Mouse (Mus musculus): ENCODE results near the gene Rnf43.

Rnf43 gene

DNA sequence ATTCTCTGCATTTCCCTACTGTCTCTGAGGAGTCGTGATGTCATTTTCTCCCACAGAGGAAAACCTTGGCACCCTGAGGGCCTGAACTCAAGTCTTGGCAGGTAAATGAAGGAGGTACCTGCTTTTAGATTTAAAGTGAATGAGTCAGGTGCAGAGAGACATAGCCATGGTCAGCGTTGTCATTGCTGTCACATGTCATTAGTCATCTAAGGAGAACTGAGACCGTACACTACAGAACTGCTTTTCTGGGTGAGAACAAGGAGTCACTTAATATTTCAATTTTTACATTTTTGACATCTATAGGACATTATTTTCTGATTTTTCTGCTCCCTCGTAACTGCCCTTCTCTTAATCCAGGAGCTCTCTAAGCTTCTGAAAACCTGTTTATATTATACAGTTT, 16.0 kb downstream of the Rnf43 start:
- DNase-seq, result no peak

DNA sequence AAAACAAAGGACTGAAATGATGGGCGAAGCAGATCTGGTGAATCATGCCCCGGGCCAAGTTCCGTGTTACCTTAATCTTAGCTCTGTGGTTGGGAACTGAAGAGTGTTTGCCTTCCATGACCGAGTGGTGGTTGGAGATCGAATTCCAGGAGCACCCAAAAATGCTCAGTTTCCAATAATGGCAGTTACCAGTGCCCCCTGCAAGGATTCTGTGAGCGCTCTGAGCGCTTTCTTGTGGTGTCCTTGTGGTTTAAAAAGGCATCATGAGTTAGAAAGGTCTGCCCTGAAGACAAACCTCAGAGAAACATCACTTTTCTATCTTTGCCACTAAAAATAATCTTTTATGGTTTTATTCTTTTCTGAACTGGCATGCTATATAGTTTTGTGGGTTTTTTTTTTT, 16.5 kb downstream of the Rnf43 start:
- no peak for DNase-seq

DNA sequence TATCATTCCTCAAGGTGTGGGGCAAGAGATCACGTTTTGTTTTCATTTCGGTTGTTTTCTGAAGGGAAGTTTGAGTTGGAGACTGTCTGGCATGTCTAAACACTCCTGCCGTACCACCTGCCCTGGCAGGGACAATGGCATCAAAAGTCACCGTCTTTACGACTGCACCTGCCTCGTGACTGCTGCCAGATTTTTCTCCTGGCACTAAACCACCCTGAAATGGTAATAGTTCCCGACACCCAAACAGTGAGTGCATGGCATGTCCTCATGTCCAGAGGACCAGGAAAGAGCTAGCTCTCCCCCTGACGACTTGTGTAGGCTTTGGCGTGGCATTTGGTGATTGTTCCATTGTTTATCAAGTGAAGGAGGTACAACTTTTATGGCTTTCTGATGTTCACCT, 18.3 kb downstream of the Rnf43 start:
- DNase-seq, result no peak

DNA sequence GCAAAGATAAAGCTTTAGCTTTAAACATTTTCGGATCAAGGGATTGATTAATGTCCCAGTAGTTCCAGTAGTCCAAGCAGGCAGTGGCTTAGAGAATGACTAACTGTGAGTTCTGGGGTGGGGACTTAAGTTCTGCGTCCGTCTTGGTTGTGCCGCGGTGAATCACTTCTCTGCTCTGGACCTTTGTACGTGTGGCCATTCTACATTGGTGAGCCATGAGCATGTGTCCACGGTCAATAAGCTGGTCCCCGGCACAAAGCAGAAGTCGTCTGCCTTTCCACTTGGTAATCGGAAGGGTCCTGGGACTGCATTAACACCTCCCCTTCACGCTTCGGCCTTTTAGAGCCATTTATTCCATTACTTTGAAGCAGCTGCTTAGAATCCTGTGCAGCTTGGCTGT, 19.6 kb downstream of the Rnf43 start:
- no peak for DNase-seq

DNA sequence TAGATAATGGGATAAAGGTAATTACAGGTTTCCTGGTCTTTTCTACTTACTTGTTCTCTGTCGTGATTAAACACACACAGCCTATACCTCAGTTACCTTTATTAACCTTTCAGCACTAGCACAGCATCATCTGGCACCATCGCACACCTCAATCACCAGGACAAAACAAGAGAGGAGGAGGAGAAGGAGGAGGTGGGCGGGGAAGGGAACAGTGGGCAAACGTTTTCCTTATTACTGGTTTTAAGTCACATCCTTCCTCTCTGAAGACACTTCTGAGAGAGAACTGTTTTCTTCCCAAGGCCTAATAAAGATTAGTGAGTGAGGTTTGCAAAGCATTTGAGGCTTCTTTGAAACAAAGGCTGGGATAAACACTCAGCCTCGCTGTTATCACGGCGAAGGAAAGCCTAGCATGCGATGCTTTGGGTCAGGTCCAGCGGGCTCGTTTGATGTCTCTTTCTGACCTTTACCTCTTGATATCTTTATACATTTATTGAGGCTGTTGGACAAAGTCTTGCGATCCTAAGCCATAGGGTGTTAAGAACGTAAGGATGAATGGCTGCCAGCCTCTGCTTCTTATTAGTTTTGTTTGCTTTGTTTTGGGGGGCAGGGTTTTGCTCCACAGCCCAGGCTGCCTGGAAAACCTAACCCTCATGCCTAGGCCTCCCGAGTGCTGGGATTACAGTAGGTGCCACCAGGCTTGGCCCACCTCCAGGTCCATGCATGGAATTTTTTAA, 20.5 kb downstream of the Rnf43 start:
- no peak for DNase-seq

DNA sequence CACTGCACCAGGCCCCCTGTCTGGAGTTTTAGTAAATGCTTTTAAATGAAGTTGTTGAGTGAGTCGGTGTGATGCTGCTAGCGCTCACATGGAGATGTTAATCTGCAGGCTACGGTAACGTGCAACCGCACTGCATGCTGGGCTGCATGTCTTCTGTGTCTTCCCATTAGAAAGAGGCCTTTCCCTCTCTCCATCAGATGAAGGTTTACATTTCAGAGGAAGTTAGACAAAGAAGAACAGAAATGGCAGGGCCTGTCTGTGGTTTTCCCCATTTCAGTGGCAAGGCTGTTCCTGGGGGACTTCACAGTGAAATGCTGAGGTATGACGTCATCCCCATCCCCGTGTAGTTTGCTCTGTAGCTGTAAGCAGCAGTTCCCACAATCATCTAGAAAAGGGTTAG, 23.9 kb downstream of the Rnf43 start:
- DNase-seq, result no peak

DNA sequence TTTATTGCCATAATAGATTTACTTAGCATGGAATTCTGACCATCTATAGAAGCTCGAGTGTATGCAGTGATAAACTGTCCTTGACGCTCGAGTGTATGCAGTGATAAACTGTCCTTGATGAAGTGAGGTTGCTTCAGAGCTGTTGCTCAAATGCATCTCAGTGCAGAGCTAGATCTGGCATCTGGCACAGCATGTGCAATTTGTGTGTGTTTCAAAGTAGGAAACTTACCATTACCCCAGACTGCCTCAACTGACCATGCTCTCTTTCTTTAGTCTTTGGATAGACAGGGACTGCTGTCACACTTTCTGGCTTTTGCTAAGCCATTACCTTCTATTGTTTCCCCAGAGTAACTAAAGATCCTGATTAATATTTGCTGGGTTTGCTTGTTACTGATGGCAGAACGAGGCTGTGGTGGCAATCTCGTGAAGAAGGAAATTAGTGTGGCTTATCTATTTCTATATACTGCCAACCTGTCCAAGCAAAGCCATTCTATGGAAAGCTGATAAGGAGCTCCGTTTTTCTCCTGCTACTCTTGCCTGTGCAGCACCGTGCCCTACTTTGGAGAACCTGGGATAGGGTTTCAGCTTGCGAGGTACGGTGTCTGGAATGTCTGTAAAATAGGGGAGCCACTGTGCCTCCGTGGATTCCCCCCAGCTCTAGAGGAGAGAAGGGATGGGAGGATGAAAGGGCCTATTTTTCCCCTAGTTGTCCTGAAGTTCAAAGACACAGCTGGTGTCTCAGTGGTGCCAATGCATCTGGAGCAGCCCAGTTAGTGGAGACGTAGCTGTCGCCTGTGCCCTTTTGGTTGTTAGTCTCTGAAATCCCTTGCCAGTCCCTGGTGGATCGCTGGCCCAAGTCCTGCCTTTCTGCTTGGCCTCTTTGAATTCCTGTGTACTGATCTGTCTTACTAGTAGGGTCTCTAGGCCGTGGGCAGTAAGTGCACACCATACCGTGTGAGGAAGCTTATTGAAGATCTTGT, 25.0 kb downstream of the Rnf43 start:
- DNase-seq, result peak; percentile 47

DNA sequence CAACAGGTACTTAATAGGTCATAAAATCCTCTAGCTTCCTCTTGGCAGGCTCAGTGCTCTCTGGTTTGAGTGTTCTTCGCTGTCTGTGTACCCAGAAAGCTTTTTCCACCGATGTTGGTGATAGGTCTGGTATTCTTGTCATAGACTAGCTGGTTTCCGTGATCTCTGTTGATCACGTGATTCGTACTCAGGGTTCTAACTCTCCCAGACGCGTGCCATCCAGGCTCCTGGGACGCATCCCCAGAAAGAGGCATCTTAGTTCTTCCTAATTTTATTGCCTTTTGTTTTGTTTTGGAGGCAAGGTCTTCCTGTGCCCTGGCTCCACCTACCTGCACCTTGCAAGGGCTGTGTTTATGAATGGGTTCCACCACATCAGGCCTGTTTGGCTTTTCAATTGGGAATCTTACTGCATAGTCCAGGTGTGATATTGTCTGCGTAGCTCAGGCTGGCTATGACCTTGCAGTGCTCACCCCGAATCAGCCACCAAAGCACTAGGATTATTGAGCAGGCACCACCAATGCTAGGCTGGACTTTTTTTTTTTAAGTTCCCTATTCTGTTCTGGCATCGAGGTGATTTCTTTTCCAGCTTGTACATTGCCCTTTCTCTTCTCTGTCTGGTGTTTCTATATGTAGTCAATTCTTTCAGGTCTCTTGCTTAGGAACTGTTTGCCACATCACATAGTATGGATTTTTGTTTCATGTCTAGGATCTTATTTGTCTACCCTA, 26.1 kb downstream of the Rnf43 start:
- no peak for DNase-seq

DNA sequence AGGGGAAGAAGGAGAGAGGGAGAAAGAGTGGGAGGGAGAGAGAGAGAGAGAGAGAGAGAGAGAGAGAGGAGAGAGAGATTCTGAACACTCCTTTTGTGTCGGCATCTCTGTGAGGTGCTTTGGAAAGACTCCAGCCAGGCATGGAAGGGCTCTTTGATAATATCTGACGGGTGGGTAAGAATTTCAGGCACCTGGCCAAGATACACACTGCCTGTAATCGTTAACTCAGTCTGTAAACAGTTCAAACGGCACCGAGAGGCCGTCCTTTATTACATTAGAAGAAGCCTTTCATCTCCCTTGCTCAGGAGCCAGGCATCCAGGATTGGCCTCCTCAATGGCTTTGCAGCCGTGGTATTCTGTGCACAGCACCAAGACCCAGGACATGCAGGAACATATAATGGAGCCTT, 26.9 kb downstream of the Rnf43 start:
- peak; percentile 23 for DNase-seq

DNA sequence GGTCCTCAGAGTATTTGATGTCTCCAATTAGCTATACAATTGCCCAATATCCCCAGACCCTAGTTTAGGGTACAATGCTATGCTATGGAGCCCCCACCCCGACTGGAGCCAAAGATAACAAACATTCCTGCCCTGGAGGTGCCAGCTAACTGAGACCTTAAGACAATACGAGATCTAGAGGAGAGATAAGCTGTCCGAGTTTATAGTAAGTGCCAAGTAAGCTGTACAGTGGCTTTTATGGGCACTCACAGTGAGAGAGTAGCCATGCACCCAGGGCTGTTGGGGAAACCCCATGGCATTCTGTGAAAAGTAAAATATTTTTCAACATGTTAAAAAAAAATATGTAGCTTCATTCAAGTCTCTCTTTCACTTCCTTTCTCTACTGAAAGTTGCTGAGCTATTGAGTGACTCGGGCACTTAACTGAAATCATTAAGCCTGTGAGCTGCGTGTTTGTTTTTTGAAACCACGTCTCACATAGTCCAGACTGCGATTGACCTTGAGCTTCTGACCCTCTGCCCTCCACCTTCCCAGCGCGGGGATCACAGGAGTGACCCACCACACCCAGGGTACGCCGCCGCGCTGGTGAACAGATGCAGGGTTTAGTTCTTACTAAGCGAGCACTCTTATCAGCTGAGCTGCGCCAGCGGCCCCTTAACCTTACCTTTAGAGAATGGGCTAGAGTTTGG, 27.7 kb downstream of the Rnf43 start:
- no peak for DNase-seq

DNA sequence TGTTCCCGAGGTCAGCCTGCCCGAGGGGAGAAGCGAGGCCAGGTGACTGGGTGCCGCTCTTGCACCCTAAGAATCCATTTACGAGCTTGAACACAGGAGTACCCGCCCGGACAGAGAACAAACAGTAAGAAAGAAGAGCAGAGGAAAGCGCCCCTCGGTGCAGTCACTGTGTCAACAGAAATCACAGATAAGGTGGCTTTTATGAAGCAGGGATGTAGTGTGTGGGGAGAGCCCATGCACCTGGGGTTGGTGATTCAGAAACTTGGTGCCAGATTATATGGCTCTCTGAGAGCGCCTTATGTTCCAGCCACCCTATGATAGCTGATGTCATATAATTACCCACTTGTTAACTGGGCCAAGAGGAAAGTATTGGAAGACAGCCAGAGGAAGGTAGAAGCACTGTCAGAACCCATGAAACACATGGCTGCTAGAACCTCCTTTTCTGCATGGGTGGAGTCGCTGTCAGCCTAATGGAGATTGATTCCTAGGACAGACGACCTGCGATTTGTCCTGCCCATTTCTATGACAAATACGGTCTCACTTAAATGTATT, 34.7 kb downstream of the Rnf43 start:
- no peak for DNase-seq

DNA sequence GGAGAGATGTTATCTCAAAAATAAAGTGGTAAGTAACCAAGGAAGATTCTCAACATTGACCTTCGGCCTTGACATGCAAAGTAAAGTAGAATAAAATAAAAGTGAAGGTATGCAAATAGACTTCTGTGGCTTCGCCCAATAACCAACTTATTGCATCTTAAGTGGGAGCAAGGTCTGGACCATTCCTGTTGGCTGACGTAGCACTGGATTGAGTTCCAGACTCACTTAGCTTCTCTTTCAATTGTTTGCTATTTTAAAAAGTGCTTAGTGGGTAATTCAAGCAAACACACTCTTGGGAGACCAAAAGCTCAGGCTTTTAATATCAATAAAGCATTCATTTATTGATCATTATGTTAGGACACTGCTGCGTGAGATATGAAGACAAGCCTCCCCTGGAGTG, 35.6 kb downstream of the Rnf43 start:
- DNase-seq, result no peak

DNA sequence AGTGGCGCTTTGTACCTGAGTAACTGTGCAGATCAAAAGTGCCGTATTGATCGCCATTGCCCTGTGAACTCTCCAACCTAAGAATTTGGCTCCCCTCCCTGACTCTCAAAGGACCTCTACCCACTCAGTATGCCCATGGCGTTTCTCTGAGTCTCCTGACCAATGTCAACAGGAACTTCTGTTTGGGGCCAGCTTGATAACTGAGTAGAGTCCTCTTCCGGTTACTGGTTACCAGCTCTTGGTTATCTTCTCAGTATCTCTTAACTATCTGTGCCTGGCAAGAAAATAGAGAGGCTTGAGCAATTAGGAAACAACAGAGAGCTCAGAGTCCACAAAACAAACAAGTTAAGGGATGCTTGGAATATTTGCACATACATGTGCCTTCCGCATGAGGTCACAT, 38.6 kb downstream of the Rnf43 start:
- no peak for DNase-seq

DNA sequence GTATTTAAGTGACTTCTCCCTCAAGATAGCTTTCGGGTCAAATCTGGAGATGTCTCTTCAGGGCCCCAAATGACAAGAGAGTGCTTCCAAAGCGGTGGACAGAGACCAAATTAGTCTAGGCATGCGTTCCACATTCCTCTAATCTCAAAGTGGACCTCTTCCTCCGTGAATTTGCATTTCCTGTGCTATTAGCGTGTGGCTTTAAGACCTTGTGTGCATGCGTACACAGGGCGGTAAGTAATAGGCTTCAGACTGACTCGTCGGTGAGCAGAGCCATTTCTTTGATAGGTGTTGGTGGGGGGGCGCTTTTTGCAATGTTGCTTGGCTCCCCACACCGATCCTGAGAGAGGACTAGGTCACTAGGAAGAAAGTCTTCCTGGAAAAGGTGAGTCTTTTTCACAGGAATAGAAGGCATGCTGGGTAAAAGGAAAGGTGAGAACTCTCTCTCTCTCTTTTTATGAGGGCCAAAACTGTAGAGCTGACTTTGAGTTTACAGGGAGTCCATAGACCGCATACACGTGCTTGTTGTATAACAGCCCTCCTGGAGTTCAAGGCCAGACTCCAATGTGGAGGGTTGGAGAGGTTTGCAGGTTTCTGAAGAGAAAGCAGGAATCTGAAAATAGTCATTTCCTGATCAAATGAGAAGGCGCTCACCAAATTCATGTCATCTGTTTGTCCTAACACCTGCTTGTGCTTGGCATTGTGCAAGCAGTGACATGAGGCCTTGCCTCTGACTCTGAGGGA, 39.5 kb downstream of the Rnf43 start:
- DNase-seq, result no peak

DNA sequence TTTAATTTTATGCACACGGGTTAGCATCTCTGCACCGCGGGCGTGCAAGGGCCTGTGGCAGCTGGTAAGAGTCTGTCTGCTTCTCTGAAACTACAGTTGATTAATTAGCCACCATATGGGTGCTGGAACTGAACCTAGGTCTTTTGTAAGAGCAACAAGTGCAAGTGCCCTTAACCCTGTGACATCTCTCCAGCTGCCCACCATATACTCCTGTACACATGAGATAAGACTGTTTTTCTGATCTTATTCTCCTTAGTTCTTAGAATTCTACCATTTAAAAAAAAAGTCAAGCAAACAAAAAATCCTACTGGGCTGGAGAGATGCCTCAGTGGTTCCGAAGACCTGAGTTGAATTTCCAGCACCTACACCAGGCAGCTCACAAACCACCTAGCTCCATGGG, 41.1 kb downstream of the Rnf43 start:
- no peak for DNase-seq

DNA sequence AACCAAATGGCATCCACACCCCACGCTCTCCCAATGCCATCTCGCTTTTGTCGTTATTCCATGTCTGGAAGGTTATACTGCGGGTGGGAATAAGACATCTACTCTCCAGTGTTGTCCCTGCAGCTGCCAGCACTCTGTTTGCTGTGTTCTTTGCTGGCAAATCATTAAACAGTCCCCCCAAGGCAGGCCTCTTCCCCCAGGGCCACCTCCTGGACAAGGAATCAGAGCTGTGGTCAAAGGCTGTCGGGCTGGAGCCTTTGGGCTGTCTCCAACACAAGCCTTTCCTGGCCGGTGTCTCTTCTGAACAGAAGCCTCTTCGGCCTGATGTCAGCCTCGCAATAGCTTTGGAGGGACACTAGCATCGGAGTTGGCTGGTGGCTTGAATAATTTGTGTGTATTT, 41.8 kb downstream of the Rnf43 start:
- no peak for DNase-seq

DNA sequence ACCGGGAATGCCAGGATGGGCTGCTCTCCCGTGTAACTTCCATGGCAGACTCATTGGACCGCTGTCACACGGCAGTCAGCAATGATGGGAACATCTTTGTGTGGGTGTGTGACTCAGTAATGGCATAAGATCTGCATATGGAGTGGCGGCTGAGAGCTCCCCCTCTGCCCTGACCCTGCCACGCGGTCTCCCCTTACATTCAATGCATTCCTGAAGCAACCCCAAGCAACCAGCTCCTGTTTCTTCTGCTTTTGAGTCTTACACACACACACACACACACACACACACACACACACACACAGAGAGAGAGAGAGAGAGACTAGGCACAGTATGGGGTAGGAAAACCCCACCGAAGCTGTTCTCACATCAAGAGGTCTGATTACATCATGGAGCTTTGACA, 45.0 kb downstream of the Rnf43 start:
- no peak for DNase-seq

DNA sequence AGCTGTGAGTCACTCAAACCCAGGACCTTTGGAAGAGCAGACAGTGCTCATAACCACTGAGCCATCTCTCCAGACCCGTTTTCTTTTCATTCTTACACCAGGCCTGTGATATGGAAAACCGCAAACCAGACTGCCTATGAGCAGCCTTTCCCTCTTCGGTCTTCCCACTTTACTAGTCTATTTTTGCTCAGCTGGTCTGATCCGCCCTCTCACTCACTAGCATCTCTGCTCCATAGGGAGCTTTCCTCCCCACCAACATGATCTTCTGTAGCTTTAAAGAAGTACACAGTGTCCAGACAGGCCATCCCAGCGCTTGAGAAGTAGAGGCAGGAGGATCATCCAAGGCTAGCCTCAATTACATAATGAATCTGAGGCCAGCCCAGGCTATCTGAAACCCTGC, 46.5 kb downstream of the Rnf43 start:
- no peak for DNase-seq

DNA sequence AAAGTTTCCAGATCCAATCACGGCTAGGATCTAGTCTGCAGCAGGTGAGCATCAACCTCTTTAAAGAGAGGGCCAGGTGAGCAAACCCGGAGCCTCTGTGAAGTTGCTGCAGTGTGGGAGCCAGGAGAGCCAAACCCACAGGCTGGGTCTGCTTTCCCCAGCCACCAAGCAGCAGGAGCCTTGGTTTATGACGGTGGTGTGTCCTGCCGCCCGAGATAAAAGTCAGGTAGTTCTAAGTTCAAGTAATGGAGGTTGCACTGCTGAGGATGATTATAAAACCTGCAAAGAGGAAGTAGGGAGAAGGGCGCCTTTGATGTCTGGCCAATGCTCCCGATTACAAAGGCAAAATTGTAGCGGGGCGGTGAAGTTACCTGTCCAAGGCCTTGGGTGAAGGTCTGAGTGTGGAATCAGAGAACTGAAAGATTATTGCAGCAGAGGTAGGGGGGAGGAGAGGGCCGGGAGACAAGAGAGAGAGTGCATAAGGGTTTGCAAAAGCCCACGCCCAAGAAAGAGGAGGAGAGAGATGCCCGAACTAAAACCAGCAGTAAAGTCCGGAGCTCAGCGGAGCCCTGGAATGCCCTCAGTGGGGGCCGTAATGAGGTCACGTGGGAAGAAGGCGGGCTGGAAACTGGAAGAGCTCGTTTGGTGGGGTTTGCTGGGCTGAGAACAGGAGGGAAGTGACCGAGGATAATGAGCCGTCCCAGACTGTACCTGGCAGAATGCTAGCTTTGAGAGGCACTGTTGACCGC, 47.2 kb downstream of the Rnf43 start:
- no peak for DNase-seq

DNA sequence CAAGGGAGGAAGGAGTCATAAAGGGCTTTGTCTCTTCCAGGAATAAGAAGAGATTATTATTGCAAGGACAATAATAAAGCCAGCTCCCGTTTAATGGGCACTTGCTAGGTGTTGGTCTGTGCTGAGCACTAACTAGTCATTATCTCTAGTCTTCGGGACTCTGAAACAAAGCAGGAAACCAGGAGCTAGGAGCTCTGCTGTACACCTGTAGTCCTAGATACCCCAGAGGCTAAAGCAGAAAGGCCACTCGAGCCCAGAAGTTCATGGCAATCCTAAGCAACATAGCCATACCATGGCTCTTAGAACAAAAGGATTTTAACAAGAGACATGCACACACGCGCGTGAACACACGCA, 47.7 kb downstream of the Rnf43 start:
- no peak for DNase-seq

DNA sequence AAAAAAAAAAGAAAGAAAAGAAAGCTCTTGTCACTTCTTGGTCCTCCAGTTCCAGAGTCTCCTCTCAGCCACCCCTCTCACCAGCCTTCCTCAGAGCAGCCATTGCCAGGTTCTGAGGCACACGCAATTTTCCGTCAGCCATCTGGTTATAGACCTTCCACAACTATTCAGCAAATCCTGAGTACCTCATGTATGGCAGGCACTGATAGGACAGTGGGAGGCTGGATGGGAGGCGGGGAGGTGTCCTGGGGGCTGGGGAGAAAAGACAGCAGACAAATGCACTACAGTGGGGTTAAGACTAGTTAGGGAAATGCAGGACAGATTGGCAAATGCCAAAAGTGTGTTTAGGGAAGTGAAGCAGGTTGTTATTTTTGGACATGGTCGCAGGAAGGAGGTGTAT, 49.7 kb downstream of the Rnf43 start:
- no peak for DNase-seq

All from layer of hippocampus, adult 9-11 months (tissue).